Mouse (Mus musculus) liver, adult 2 months (tissue): ENCODE results near the gene Tbx15. TPM values are rescaled to one million over a fixed set of nuclear protein-coding genes. Genes with fewer than 3 reads are reported as not detected.

Experiments used
- DNase-seq: peaks from one replicate; pipeline ENCODE4 v3.0.0-alpha.2; 2011; ENCODE audit warnings: low read depth, low spot score; ENCODE audit errors: extremely low read depth
- H3K27ac ChIP-seq: fragments of 200-500 bp; replicated peaks from 2 replicates; pipeline ENCODE4 v1.5.1; 2012; ENCODE audit warnings: low read depth, mild to moderate bottlenecking, control low read depth, inconsistent platforms, low read length; ENCODE audit not compliant: insufficient read depth
- H3K27me3 ChIP-seq: fragments of 200-500 bp; 2 replicates; pipeline ENCODE4 v1.6.1; 2012; ENCODE audit warnings: mild to moderate bottlenecking, moderate library complexity, low read length, inconsistent platforms; ENCODE audit not compliant: control insufficient read depth, insufficient read depth
- H3K36me3 ChIP-seq: fragments of 200-500 bp; 2 replicates; pipeline ENCODE4 v1.6.1; 2012; ENCODE audit warnings: low read length, inconsistent platforms; ENCODE audit not compliant: control insufficient read depth, insufficient read depth
- H3K4me1 ChIP-seq: fragments of 200-500 bp; 2 replicates; pipeline ENCODE4 v1.6.1; 2011; ENCODE audit warnings: low read length; ENCODE audit not compliant: control insufficient read depth, insufficient read depth
- H3K4me3 ChIP-seq: fragments of 200-500 bp; 2 replicates; pipeline ENCODE4 v1.5.1; 2011; ENCODE audit warnings: low read depth, mild to moderate bottlenecking, control low read depth, low read length, moderate library complexity; ENCODE audit not compliant: insufficient read depth
- H3K79me2 ChIP-seq: fragments of 200-500 bp; 2 replicates; pipeline ENCODE4 v1.6.1; 2012; ENCODE audit warnings: inconsistent platforms, mild to moderate bottlenecking, low read length, moderate library complexity; ENCODE audit not compliant: control insufficient read depth, insufficient read depth
- H3K9ac ChIP-seq: fragments of 200-500 bp; 2 replicates; pipeline ENCODE4 v1.6.1; 2012; ENCODE audit warnings: low read depth, mild to moderate bottlenecking, control low read depth, inconsistent platforms, low read length
- CTCF ChIP-seq: fragments of 200-500 bp; IDR thresholded peaks from 2 replicates; pipeline ENCODE4 v1.5.1; 2011; ENCODE audit warnings: low read depth, low read length, control low read depth
- POLR2A ChIP-seq: fragments of 200-500 bp; IDR thresholded peaks from 2 replicates; pipeline ENCODE4 v1.6.1; 2011; ENCODE audit warnings: low read length, control low read depth; ENCODE audit not compliant: insufficient read depth; ENCODE audit errors: extremely low read depth
- WGBS: fragments of 180-500 bp; shearing (Covaris S2); methylation state at CpG from one replicate; pipeline ENCODE4 v1.1.7; 2018; 5-methylcytosine and 5-hydroxymethylcytosine counted together
- polyA plus RNA-seq: library from polyadenylated mRNA; depleted of rRNA; stranded (reverse); fragments of >200 nt; gene quantifications from 2 replicates; pipeline ENCODE4 v1.2.3, GENCODE M21; 2012
- total RNA-seq: library from RNA; depleted of rRNA; stranded (reverse); fragments of >200 nt; gene quantifications from 2 replicates; pipeline ENCODE4 v1.2.3, GENCODE M21; 2014

Gene Tbx15
- total and polyA plus RNA-seq, 2 experiments: 0.04 to 0.09 TPM

DNA sequence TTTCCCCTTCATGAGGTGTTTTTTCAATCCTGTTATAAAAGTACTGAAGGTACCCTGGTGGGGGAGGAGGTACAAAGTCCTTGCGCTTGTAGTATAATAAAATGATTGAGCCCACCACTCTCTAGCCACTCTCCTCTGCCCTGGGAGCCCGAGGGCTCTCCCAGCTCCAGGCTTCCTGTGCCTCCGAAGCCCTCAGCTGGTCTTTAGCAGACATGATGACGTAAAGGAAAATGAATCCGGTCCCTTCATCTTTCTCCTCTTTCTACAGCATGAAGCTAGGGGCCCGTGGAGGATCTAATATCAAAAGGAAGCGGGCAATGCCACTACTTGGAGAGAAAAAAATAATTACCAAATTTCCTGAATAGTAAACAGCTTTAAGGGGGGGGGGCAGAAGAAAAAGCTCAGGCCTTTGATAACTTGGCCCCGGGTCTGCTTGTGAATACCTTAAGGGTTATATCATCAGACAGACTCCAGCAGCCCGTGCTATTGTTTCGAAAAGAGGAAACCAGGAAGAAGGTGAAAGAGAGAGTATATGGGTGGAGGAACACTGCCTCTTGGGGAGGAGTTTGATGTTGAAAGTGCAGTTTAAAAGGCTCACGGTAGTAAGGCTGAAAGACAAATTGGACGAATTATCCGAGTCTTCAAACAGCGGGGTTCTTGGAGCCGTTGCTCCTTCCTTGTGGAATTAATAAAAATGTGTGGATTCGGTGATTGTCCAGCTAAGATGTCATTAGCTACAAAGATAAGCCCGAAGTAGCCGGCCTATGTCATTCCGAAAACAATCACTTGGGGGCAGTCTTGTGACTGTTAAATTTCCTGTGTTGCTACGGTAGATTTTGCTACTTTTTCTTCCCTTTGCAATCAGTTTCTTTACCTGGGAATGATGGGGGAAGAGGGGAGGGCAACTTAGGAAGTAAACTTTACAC is 6.5 kb upstream of the Tbx15 start:
- no peaks in the 10 kb centered on the region for H3K36me3 ChIP-seq
- no peaks in the 10 kb centered on the region; the same call in 1 of the 2 replicates for H3K4me1 ChIP-seq
- no peak overlapping the region for H3K4me3 ChIP-seq
- H3K9ac ChIP-seq: no peak overlapping the region
- no peak overlapping the region for H3K27ac ChIP-seq
- H3K27me3 ChIP-seq: peaks cover 28% of the 10 kb centered on the region; the same call in 1 of the 2 replicates
- DNase-seq: peak; percentile 35
- no peak for TF ChIP-seq POLR2A
- TF ChIP-seq CTCF: 0 out of 2 replicates have a peak, but pooled peaks have one; percentile 21
- WGBS: 12% methylated on average over 20 of the region's 20 CpGs
- H3K79me2 ChIP-seq: no peaks in the 10 kb centered on the region

DNA sequence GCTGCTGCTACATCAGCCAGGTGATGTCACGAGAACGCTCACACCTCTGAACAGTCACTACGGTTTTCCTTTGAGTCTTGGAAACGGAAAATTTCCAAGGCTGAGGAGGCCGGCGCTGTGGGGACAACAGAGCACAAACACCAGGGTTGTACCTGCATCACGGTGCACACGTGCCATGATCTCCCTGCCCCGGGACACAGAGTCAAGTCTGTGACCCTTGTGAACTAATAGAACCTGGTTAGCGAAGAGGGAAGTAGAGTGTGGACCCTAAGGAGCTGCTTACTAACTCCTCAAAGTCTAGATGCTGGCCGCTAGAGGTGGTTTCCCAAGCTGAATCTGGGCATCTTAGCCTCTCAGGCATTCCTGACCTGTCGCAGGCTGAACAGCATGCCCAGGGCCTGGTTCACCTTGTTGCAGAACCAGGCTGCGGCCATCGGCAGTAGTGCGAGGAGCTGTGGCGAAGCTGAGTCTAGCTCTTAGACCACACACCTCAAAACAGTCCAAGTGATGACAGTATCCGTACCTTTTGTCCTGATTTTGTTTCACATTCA is 5.8 kb upstream of the Tbx15 start:
- peaks cover 31% of the 10 kb centered on the region; the same call in 1 of the 2 replicates for H3K27me3 ChIP-seq
- 10% methylated on average over 17 of the region's 17 CpGs for WGBS

DNA sequence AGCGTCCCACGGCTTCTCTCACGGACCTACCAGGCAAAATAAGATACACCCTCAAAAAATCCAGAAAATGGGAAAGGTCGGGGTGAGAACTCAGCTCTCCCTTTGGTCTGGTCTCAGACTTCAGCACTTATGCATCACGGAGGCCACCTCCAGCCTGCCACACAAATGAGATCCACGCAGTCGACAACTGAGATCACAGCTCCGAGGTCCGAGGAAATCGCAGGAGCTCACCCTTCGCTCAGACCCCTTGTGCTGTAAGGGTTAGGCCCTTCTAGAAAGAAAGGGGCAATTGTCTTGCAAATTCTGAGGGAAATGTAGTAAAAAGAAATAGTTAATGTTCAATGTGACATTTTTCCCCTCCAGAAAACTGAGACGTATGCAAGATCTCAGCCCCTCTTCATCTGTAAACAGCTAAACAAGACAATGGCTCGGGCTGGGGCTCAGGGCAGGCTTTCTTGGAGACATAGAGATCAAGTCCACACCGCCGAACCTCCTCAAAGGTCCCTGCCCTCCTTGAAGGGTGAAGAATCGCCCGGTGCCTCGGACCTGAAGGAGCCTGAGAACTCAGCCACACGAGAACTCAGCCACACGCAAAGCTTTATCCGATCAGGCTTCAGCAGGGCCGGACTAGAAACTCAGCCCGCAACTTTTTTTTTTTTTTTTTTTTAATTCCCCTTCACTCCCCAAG is 4.9 kb upstream of the Tbx15 start:
- DNase-seq: no peak
- H3K27me3 ChIP-seq: peaks cover 37% of the 10 kb centered on the region; the same call in 1 of the 2 replicates
- no peaks in the 10 kb centered on the region for H3K36me3 ChIP-seq
- no peak overlapping the region for H3K27ac ChIP-seq
- no peaks in the 10 kb centered on the region; the same call in 1 of the 2 replicates for H3K4me1 ChIP-seq
- TF ChIP-seq CTCF: no peak
- no peak for TF ChIP-seq POLR2A
- no peak overlapping the region for H3K9ac ChIP-seq
- WGBS: 5% methylated on average over 23 of the region's 23 CpGs
- no peaks in the 10 kb centered on the region for H3K79me2 ChIP-seq
- H3K4me3 ChIP-seq: no peak overlapping the region

More for the DNA sequence above, 5.8 kb upstream of the Tbx15 start:
- TF ChIP-seq CTCF: no peak
- TF ChIP-seq POLR2A: no peak
- Histone ChIP-seq H3K4me3 (no peak overlapping the region), H3K36me3 (no peaks in the 10 kb centered on the region), H3K9ac (no peak overlapping the region), H3K27ac (no peak overlapping the region), H3K4me1 (no peaks in the 10 kb centered on the region; the same call in 1 of the 2 replicates), H3K79me2 (no peaks in the 10 kb centered on the region)
- no peak for DNase-seq

DNA sequence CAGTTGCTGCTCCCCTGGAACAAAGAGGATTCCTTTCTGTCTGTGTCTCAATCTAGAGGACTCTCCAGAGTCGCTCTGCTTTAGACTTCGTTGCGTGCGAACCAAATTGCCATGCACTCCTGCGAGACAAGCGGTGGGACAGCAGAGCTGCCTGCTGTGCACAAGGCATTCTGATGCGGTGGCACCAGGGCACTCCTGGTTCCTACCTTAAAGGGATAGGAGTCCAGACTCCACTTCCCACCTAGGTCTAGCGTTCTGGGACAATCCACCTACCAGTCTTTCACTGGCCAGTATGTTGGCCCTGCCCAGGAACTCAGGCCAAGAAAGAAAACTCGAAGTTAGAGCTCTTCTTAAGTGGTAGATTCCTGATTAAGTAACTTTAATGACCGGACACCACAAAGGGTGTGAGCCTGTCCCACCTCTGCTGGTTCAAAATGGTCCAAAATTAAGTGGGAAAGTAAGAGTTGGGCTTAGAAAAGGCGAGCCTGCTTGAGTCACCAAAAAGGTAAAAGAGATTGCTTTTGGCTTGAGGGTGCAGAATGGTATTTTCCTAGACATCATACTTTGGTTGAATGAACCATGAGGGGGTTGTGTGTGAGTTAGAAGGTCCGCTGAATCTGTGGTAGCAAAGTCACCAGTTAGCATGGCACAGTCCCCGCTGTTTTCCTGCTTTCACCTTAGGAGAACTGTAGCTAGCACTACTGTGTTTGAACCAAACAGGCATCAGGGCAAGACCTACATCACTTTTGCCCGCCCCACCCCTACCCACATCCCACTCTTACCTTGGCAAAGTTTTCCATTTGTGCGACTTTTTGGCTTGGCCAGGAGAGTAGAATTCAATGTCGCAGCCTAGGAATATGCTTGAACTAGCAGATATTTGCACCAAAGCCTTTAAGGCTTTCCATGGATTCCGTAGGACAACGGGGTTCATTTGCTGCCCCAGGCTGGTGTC is 4.1 kb upstream of the Tbx15 start:
- WGBS: 6% methylated on average over 18 of the region's 18 CpGs
- Histone ChIP-seq H3K79me2 (no peaks in the 10 kb centered on the region), H3K4me1 (peaks cover 2% of the 10 kb centered on the region; the same call in 1 of the 2 replicates), H3K27ac (no peak overlapping the region), H3K27me3 (peaks cover 41% of the 10 kb centered on the region; the same call in 1 of the 2 replicates), H3K9ac (no peak overlapping the region), H3K4me3 (no peak overlapping the region), H3K36me3 (no peaks in the 10 kb centered on the region)
- no peak for TF ChIP-seq CTCF
- TF ChIP-seq POLR2A: no peak
- DNase-seq: no peak

DNA sequence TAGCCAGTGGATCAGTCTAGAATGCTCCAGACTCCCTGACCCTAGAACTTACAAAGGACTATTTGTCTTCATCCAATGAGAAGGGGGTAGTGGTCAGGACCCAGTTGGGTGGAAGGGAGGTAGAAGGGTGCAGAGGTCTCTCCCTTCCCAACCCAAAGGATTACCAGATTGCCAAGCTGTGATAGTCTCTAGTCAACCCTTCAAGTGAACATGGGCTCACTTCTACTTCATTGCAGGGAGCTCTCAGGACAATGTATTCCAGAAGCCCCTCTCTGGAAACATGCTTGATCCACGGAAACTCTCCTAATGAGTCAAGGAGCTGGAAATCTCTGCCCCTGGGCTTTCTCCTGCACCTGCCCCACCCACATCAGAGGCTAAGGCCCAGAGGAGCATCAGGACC is 1.5 kb upstream of the Tbx15 start:
- H3K9ac ChIP-seq: no peak overlapping the region
- no peak for DNase-seq
- no peak overlapping the region for H3K27ac ChIP-seq
- no peaks in the 10 kb centered on the region for H3K79me2 ChIP-seq
- H3K4me3 ChIP-seq: no peak overlapping the region
- H3K36me3 ChIP-seq: no peaks in the 10 kb centered on the region
- peaks cover 49% of the 10 kb centered on the region; the same call in 1 of the 2 replicates for H3K27me3 ChIP-seq
- H3K4me1 ChIP-seq: peaks cover 2% of the 10 kb centered on the region; the same call in 1 of the 2 replicates
- TF ChIP-seq CTCF (no peak), POLR2A (no peak)
- 10% methylated on average over 1 of the region's 1 CpGs for WGBS
